ENCODE assay signal across 11 mouse cellular contexts in the genomic region with DNA sequence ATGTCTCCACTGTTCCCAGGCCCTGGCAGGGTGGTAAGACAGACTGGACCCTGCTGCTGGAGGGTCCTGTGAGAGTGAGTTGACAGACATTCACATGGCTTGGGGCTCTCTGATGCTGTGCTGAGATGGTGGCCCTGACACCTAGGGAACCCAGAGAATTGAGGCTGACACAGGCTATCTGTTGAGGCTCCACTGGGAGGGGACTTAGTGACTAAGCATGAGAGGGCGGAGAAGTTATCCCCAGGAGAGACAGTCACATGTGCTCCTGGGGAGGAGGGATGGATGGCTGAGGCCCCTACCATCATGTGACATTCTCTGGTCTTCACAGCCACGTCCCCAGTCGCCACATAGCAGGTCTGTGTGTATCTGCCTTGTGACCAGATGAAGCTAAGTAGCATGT. TPM values are rescaled to one million over a fixed set of nuclear protein-coding genes. Genes with fewer than 3 reads are reported as not detected.
DNase-seq lines count a peak whose midpoint lies in the region; ATAC-seq and TF ChIP-seq lines count a peak whose summit lies in the region.
"Had no signal": no experiment of that assay in that cellular context is flagged by ENCODE, and none has a peak within 500 bp of the region (broad histone marks: within the 10 kb centered on the region; RNA-seq: fewer than 3 reads in every experiment).

No protein-coding gene starts in this region.

- no peak for DNase-seq in kidney, postnatal 14 days
- DNase-seq in hindbrain, postnatal 0 days (ENCODE audit: low spot score), result no peak
- DNase-seq in right cerebral cortex, postnatal 14 days, result no peak
- DNase-seq in ovary, postnatal 14 days (ENCODE audit: low spot score), result no peak
- DNase-seq: adrenal gland, postnatal 36 days; gastrocnemius, postnatal 25 days; liver, postnatal 0 days had no signal

- 64% methylated on average over 3 of the region's 3 CpGs for WGBS in kidney, embryonic 14.5 days
- WGBS in embryonic facial prominence, embryonic 15.5 days, result 56% methylated on average over 3 of the region's 3 CpGs
- 39% methylated on average over 3 of the region's 3 CpGs for WGBS in hindbrain, postnatal 0 days
- WGBS in neural tube, embryonic 13.5 days, result 53% methylated on average over 3 of the region's 3 CpGs

- H3K4me2 ChIP-seq in kidney, embryonic 14.5 days (replicated peaks; ENCODE audit: low read depth, low read length), result no peak overlapping the region
- H3K4me2 ChIP-seq in embryonic facial prominence, embryonic 15.5 days (replicated peaks), result no peak overlapping the region
- H3K4me2 ChIP-seq in hindbrain, postnatal 0 days (ENCODE audit: low read depth, low read length), result no peak overlapping the region
- H3K4me2 ChIP-seq in neural tube, embryonic 13.5 days, result no peak overlapping the region

- no peak overlapping the region; the same call in 1 of the 2 replicates for H3K27ac ChIP-seq in kidney, embryonic 14.5 days (ENCODE audit: low read depth, low read length)
- peak overlapping the region; percentile 82 for H3K27ac ChIP-seq in embryonic facial prominence, embryonic 15.5 days (replicated peaks)
- peak overlapping the region; percentile 76 for H3K27ac ChIP-seq in hindbrain, postnatal 0 days
- H3K27ac ChIP-seq in neural tube, embryonic 13.5 days (replicated peaks), result peak overlapping the region; percentile 79

- no peak for TF ChIP-seq CTCF in hindbrain, postnatal 0 days (IDR thresholded peaks at IDR 0.05; ENCODE audit: low read depth)

- peaks cover 14% of the 10 kb centered on the region for H3K4me1 ChIP-seq in kidney, embryonic 14.5 days (ENCODE audit: control insufficient read depth, insufficient read depth, low read length)
- H3K4me1 ChIP-seq in embryonic facial prominence, embryonic 15.5 days, result peaks cover 55% of the 10 kb centered on the region
- peaks cover 20% of the 10 kb centered on the region for H3K4me1 ChIP-seq in hindbrain, postnatal 0 days (ENCODE audit: insufficient read depth, low read length)
- peaks cover 38% of the 10 kb centered on the region for H3K4me1 ChIP-seq in neural tube, embryonic 13.5 days (replicated peaks)

- H3K9ac ChIP-seq in kidney, embryonic 14.5 days (ENCODE audit: low read depth, low read length), result no peak overlapping the region
- no peak overlapping the region for H3K9ac ChIP-seq in embryonic facial prominence, embryonic 15.5 days
- no peak overlapping the region for H3K9ac ChIP-seq in hindbrain, postnatal 0 days (replicated peaks; ENCODE audit: low read length)
- no peak overlapping the region for H3K9ac ChIP-seq in neural tube, embryonic 13.5 days
- H3K9ac ChIP-seq: liver, postnatal 0 days had no signal

- no peak overlapping the region for H3K4me3 ChIP-seq in kidney, embryonic 14.5 days (ENCODE audit: low read length)
- no peak overlapping the region for H3K4me3 ChIP-seq in embryonic facial prominence, embryonic 15.5 days (replicated peaks)
- H3K4me3 ChIP-seq in hindbrain, postnatal 0 days (ENCODE audit: low read length), result no peak overlapping the region
- no peak overlapping the region for H3K4me3 ChIP-seq in neural tube, embryonic 13.5 days

- no peaks in the 10 kb centered on the region for H3K9me3 ChIP-seq in kidney, embryonic 14.5 days (ENCODE audit: control insufficient read depth, low read length)
- no peaks in the 10 kb centered on the region for H3K9me3 ChIP-seq in embryonic facial prominence, embryonic 15.5 days (replicated peaks)
- no peaks in the 10 kb centered on the region for H3K9me3 ChIP-seq in hindbrain, postnatal 0 days (ENCODE audit: low read length)
- H3K9me3 ChIP-seq in neural tube, embryonic 13.5 days, result no peaks in the 10 kb centered on the region

- ATAC-seq in kidney, embryonic 14.5 days (ENCODE audit: low FRiP score, low TSS enrichment), result 0 out of 2 replicates have a peak, but pooled peaks have one; percentile 11
- no peak for ATAC-seq in embryonic facial prominence, embryonic 15.5 days (ENCODE audit: insufficient number of reproducible peaks, low FRiP score, low TSS enrichment, low read depth)
- ATAC-seq in hindbrain, postnatal 0 days, result peak; percentile 22
- peak; percentile 25; the same call in 1 of the 2 replicates for ATAC-seq in neural tube, embryonic 13.5 days (ENCODE audit: low read depth)
- ATAC-seq in granulocyte monocyte progenitor cell, adult 5-6 weeks (replicated peaks; ENCODE audit: poor library complexity, severe bottlenecking), result no peak

- H3K27me3 ChIP-seq in kidney, embryonic 14.5 days (ENCODE audit: control insufficient read depth, insufficient read depth, low read length), result no peaks in the 10 kb centered on the region
- no peaks in the 10 kb centered on the region for H3K27me3 ChIP-seq in embryonic facial prominence, embryonic 15.5 days
- H3K27me3 ChIP-seq in hindbrain, postnatal 0 days (ENCODE audit: insufficient read depth, low read length), result no peaks in the 10 kb centered on the region
- H3K27me3 ChIP-seq in neural tube, embryonic 13.5 days, result no peaks in the 10 kb centered on the region

- no peaks in the 10 kb centered on the region for H3K36me3 ChIP-seq in kidney, embryonic 14.5 days (ENCODE audit: control insufficient read depth, insufficient read depth, low read length)
- H3K36me3 ChIP-seq in embryonic facial prominence, embryonic 15.5 days, result no peaks in the 10 kb centered on the region
- no peaks in the 10 kb centered on the region for H3K36me3 ChIP-seq in hindbrain, postnatal 0 days (ENCODE audit: insufficient read depth, low read length)
- peaks cover 10% of the 10 kb centered on the region; the same call in 1 of the 2 replicates for H3K36me3 ChIP-seq in neural tube, embryonic 13.5 days

RNA-seq across cellular contexts. Expression of a gene that starts 15.6 kb away (rescaled TPM):
- polyA plus RNA-seq in kidney, embryonic 14.5 days (2014; fragmentation: Nextera tagmentation; extraction: Ambion mirVana), result 19.1 and 25.2 TPM in 2 replicates
- polyA plus RNA-seq in embryonic facial prominence, embryonic 15.5 days (2015; fragmentation: Nextera tagmentation; extraction: Ambion mirVana), result 32.3 and 33.9 TPM in 2 replicates
- total RNA-seq in hindbrain, postnatal 0 days (2014; rRNA removed), result 32.2 and 37.4 TPM in 2 replicates
- 6.7 and 7.4 TPM in 2 replicates for polyA plus RNA-seq in hindbrain, postnatal 0 days (2015; fragmentation: Nextera tagmentation; extraction: Ambion mirVana)
- 20.0 and 20.2 TPM in 2 replicates for polyA plus RNA-seq in neural tube, embryonic 13.5 days (2015; fragmentation: Nextera tagmentation; extraction: Ambion mirVana)
- total RNA-seq in granulocyte monocyte progenitor cell, adult 5-6 weeks (2014; fragmentation: Nextera tagmentation), result 10.1 and 13.5 TPM in 2 replicates
- total RNA-seq in granulocyte monocyte progenitor cell, adult 5-6 weeks (2017), result 1.8 and 3.4 TPM in 2 replicates

Comparison
In these comparisons a context has a peak if more than half of its experiments do, and no peak if none do; other contexts are left out.
1. ATAC-seq: peak in kidney, embryonic 14.5 days (single experiment), hindbrain, postnatal 0 days (single experiment) and neural tube, embryonic 13.5 days (single experiment); none in embryonic facial prominence, embryonic 15.5 days (single experiment) and granulocyte monocyte progenitor cell, adult 5-6 weeks (single experiment).